Mouse (Mus musculus) monocyte, adult 2 months (primary cell): ENCODE data around the gene 9230102O04Rik.
A peak's percentile ranks its signal among the peaks of the same experiment; 100 is the strongest.

ENCODE experiments used
- DNase-seq, 2 experiments: peaks; one replicate each; pipeline ENCODE4 v3.0.0; 2022; ENCODE audit warnings: low spot score in 2 of 2, low read depth in 1 of 2

The 9230102O04Rik gene

DNA sequence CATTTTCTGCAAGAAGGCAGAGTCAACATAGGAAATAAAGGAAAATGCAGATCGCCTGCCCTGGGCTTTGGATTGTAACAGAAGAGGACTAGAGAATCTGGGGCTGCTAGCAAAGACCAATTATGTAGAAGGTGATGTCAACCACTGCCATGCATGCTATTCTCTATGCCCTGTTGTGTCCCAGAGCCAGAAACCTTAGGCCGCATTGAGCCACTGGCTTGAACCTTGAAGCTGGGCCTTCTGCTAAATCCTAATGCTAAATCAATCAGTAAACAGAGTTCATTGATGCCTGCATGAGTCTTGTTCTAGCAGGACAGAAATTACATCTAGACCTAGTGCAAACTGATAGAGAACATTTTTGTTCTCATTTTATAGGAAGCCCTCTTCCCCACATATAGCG, 3.3 kb downstream of the 9230102O04Rik start:
- DNase-seq = no peak

DNA sequence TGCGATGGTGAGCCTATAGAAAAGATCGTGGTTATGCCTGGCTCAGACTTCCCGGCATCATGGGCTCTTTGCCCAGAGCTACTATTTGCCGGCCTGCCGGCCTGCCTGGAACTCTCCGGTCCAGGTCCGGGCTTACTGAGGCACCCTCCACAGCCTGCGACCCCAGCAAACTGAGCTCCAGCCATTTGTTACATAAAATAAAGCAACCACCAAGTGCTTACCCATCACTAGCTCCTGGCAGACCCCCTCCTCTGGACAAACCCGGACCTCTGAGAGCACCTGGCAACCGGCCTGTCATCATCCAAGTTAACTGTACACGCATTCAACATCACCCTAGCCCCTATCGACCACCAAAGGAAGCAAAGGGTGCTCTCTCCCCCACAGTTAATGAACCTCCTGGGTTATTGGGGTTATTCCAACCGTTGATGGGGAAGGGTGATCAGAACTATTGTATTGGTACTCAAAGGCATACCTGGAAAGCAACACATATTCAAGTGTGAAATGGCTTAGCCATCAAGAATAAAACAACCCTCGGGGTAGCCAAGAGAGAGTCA, 4.0 kb downstream of the 9230102O04Rik start:
- no peak for DNase-seq

- DNase-seq = no peak
These were observed 4.7 kb downstream of the 9230102O04Rik start for GRCm38 (mm10) chr2:9884533-9885216.

- no peak for DNase-seq
These were observed 5.4 kb downstream of the 9230102O04Rik start for GRCm38 (mm10) chr2:9883803-9884532.

DNA sequence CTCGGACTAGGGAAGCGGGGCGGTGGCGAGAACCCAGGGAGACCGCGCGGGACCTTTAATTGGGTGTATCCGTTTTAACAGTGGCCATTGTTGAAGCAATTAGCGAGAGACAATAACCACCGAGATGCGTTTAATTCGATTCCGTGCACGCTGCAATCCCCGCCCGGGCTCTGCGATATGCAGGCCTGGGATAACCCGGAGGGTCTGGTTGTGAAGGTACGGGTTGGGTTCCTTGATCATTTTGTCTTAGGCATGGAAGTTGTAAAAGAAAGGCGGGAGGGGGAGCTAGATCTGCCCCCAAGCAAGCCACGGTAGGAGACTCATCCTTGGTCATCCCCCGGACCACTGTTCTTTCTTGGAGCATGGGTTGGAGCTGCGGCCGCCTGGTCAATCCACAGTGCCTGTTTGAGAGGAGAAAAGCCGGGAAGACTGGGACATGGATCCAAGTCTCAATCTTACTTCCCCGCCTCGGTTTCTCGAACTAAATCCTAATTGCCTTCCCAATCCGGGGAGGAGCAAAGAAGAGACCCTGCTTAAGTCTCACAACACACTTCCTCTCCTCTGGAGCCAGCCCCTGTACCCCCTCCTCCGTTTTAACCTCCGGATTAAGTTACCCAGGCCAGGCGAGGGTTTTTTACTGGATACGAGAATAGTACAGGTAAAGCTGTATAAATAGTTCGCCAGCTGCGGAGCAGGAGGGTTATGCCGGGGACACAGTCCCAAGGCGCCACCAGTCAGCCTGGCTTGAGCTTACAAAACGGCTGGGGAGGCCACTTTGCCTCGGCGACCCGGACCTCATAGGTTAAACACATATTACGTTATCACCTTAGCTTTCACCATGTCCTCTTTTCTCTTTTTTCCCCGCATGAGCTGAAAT, 6.2 kb downstream of the 9230102O04Rik start:
- DNase-seq = no peak

DNA sequence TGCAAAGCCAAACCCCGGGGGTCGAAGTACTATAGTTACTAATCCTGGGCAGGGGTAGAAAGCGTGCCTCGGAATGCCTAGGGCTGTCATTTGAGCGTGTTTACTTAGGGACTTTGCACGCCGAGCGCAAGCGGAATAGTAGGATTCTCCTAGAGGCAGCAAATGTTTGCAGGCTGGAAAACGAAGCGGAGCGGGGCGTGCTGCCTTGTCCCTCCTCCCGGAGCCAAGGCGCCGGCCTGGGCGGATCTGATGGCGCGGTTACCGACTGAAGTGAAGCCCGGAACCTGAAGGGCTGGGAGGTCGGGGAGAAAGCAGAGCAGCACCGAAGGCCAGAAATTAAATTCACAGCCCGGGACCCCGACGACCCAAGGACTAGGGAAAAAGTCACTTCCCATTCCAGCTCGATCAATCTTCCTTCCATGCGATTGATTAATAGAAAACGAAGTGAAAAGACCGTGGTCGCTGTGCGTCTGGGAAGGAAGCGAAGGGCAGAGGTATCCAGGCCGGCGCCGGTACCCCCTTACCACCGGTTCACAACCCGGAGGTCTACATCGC, 6.9 kb downstream of the 9230102O04Rik start:
- no peak for DNase-seq

DNA sequence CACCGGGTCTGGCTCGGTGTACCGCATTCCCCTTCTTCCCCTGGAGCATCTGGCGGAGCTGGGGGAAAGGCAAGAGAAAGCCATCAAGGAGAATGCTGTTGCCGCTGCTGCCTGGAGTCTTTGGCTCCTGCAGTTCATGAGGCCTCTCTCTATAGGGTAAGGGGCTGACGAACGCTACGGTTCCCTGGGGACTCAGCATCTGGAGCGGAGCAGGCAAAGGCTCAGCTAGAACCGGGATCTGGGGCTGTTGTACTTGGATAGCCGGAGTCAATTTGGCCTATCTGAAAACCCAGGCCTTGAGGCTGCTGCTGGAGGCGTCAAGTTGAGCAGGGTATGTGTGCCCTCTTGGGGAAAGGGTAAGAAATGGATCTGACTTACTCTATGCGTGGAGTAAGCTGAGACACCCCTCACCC, 7.7 kb downstream of the 9230102O04Rik start:
- DNase-seq = no peak

- DNase-seq = no peak
These were observed 8.2 kb downstream of the 9230102O04Rik start, which contains the start of gene 4930412O13Rik for GRCm38 (mm10) chr2:9881051-9881591. TSS of gene 4930412O13Rik (plus strand) at chr2:9881252.

GRCm38 (mm10) chr2:9880271-9880670, 9.1 kb downstream of the 9230102O04Rik start:
- DNase-seq = no peak

DNA sequence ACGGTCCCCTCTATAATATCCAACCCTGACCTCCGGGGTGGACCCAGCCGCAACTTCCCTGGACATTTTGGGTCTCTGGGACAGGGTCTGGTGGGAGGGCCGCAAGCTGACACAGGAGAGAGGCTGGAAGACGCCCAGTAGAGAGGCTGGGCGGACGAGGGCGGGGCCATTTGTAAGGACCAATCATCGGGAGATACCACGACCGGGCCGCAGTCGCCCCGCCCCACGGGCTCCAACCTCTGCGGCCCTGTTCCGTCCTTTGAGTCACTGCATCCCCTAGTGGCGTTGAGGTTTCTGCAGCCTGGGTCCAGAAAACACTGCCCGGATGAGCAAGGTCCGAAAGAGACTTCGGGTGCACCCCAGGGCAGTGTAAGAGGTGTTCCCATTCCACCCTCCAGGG, 9.8 kb downstream of the 9230102O04Rik start:
- peak; percentile 60 to 78 for DNase-seq

- no peak for DNase-seq
These were observed 10.2 kb downstream of the 9230102O04Rik start for GRCm38 (mm10) chr2:9879092-9879491.

GRCm38 (mm10) chr2:9878564-9879081, 10.7 kb downstream of the 9230102O04Rik start:
- no peak for DNase-seq

DNA sequence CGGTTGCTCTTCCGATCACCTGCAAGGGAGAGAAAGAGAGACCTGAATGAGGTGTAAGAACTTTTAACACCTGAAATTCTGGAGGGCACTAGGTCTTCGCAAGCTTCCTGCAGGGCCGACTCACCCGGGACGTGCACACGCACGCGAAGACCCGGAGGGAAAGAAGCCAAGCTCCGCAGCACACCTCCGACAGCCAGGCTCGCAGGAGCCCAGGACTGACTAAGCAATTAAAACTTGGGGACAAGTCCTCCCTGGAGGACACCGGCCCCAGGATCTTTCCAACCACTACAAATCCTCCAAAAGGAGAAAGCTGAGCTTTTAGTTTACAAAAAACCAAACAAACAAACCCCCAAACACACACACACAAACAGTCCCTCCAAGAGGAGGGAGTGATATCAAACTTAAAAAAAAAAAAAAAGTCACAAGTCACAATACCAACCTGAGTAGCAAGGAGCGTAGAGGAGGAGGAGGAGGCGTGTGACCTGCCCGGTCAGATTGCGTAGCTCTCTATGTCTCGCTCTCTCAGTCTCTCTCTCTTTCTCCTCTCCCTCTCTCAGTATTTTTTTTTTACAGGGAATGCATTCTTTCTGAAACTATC, 11.3 kb downstream of the 9230102O04Rik start:
- no peak for DNase-seq

GRCm38 (mm10) chr2:9877326-9877690, 12.0 kb downstream of the 9230102O04Rik start:
- DNase-seq = no peak

GRCm38 (mm10) chr2:9876621-9877325, 12.6 kb downstream of the 9230102O04Rik start:
- no peak for DNase-seq

GRCm38 (mm10) chr2:9875676-9876357, 13.5 kb downstream of the 9230102O04Rik start:
- no peak for DNase-seq

- no peak for DNase-seq
These were observed 14.1 kb downstream of the 9230102O04Rik start for GRCm38 (mm10) chr2:9875220-9875619.

- no peak for DNase-seq
These were observed 14.7 kb downstream of the 9230102O04Rik start for GRCm38 (mm10) chr2:9874467-9875219.
